Mouse (Mus musculus): ENCODE data around the gene Supt3.

The Supt3 gene

DNA sequence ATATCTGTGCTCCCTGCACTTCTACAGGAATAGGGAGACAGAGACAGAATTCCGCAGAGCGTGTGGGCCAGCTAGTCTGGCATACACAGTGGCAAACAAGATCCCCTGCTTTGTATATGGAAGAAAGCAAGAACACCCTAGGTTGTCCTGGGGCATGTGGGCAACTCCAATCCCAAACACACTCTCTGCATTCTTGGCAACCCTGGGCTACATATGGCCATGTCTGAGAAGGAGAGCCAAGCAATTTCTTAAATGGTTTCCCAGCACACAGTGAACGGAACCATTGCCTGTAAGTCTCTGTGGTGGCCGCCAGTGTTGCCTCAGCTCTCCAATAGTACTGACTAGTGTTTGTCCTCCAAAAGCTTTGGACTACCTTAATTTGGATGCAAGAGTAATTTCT, 351.7 kb downstream of the Supt3 start:
- no peak for DNase-seq (ENCODE audit: low spot score)

- DNase-seq (ENCODE audit: low spot score): peak; percentile 56
Measured at GRCm38 (mm10) chr17:45133501-45134400, 356.8 kb downstream of the Supt3 start.

DNA sequence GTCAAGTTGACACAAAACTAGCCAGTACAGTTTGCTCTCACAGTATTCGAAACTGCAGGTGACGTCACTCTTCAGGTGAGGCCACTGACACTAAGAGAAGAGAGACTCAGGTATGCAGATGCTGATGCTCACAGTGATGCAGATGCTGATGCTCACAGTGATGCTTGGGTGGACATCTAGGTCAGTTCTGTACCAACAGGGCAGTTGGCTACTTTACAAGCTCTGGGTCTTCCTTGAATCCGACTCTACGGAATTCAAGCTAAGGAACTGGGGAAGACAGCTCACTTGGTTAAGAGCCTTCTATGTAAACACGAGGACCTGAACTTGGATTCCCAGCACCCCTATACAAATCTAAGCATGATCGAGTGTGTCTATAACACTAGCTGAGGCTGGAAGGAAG, 359.5 kb downstream of the Supt3 start:
- DNase-seq (ENCODE audit: low spot score): no peak

DNA sequence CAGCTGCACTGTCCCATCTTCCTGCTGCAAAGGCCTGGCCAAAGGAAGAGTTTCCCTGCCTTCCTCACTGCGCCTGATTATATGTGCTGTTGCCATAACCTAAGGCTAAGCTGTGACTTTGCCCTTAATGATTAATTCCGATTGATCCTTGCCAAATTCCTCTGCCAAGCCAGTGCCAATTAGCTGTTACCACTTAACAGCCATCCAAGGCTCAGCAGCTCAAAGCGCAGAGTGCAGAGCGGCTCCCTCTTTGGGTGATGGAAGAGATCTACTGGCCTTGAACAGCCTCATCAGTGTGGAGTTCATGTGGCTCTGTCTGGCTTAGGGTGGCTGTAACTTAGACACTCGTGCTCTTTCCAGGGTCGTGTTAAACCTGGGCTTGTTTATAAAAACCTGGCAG, 366.1 kb downstream of the Supt3 start:
- no peak for DNase-seq (ENCODE audit: low spot score)

- no peak for DNase-seq (ENCODE audit: low spot score)
Measured at GRCm38 (mm10) chr17:45144656-45145055, 367.7 kb downstream of the Supt3 start.

- no peak for DNase-seq (ENCODE audit: low spot score)
Measured at GRCm38 (mm10) chr17:45151312-45151929, 374.5 kb downstream of the Supt3 start.

- DNase-seq (ENCODE audit: low spot score): no peak
Measured at GRCm38 (mm10) chr17:45153721-45154120, 376.8 kb downstream of the Supt3 start.

DNA sequence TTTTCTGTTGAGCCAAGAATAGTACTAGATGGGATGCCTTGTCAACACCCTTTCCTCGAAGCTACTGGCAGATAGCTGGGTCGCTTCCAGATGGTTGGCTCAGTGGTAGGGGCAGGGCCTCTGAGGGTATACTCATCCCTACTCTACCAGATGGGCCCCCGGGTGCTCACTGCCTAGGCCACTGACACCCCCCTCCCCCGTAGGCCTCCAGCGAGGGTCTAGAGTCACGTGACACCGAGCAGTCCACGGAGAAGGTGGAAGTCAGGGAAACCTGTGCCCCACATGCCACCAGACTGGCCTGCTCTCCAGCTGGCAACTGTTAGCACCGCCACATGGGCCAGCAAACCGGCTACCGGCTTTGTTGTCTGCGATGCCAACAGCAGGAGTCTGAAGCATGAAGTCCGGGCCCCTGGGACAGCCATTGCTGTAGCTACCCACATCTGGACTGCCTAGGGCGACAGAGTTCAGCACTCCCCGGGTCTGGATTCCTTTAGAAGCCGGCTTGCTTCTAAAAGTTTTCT, 381.3 kb downstream of the Supt3 start:
- DNase-seq (ENCODE audit: low spot score): no peak

GRCm38 (mm10) chr17:45160651-45161050, 383.7 kb downstream of the Supt3 start:
- no peak for DNase-seq (ENCODE audit: low spot score)

DNA sequence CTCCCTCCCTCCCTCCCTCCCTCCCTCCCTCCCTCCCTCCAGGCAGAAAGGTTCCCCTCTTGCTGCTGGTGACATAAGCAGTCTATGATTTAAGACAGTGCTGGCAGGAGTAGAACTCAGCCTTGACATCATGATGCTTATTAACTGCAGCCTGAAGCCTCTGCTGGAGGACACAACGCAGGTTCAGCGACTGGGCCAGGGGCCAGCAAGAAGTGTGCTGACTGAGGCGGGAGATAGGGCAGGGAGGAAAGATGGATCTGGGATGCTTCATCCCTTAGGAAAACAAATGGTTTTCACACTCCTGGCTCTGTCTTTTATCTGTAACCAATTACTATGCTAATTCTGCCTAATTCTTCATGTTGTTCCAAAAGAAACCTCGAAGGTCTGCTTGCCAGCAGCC, 388.8 kb downstream of the Supt3 start:
- no peak for DNase-seq (ENCODE audit: low spot score)

Measured in adipocyte (in vitro differentiated cells).